Mouse (Mus musculus) right cerebral cortex, postnatal 14 days (tissue): ENCODE results near the gene Olfr49.
A peak's percentile ranks its signal among the peaks of the same experiment; 100 is the strongest.
"Not testable (repeated sequence)": the region's sequence is repeated elsewhere in the genome, so short reads cannot be mapped to it uniquely, and the experiment has no call there.

Experiments
- DNase-seq: peaks from one replicate; pipeline ENCODE4 v3.0.0; 2022

Gene Olfr49

DNA sequence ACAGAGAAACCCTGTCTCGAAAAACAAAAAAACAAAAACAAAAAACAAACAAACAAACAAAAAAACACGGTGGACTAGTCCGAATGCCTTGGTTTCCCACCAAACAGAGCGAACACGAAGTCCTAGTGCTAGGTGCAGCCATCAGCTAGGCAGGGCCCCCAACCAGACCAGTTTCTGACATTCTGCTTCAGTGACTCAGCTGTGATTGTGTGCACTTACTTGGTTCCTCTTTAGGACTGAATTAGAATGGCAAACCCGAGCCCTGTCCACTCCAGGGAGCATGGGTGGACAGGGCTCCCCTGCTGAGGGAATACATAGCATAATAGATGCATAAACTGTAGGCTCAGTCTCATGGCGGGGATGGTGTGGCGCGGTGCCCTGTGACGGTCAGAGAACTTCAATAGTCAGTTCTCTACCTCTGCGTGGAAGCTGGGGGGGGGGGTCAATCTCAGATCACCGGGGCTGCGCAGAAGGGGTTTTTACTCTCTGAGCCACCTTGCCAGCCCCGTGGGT is 54.0 kb downstream of the Olfr49 start:
- DNase-seq, result no peak

DNA sequence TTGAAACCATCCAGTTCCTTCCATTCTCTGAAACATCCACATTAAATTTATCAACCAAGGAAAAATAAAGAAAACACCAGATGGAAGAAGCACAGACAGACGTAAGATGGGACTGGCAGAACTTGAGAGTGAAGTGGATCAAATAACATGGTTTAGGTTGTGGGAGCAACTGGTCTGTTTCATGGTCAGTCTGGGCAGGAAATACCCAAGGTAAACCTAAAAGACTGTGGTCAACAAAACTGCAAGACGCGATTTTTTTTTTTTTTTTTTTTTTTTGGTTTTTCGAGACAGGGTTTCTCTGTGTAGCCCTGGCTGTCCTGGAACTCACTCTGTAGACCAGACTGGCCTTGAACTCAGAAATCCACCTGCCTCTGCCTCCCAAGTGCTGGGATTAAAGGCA is 54.9 kb downstream of the Olfr49 start:
- not testable (repeated sequence) for DNase-seq

DNA sequence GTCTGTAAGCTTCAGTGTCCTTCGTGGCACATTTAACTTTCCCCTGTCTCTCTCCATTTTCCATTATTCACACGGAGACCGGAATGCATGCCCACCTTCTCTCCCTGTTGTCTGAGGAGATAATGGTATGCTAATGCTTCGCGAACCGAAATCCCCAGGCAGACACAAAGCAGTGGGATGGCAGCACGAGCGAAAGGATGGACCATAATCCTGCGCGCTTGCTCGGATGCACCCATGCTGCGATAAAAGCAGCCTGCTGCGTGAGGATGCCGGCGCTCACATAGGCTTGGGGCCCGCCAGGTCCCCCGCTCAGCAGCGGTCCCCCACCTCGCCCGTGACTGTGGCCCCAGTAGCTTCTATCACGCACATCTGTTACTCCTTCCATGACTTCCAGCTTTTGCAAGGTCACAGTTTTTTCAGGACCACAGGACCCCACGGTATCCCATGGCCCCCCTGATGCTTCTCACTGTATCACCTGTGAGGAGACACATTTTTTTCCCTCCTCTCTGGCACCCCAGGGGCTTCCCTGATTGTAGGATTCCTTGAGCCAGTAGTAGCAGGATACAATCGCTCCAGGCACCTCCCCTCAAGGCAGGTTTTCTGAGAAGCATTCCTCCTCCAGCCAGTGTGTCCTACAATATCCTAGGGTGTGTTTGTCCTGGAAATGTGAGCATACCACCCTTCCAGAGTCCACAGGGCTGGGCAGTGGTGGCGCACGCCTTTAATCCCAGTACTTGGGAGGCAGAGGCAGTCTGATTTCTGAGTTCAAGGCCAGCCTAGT is 55.6 kb downstream of the Olfr49 start:
- peak; percentile 22 for DNase-seq

DNA sequence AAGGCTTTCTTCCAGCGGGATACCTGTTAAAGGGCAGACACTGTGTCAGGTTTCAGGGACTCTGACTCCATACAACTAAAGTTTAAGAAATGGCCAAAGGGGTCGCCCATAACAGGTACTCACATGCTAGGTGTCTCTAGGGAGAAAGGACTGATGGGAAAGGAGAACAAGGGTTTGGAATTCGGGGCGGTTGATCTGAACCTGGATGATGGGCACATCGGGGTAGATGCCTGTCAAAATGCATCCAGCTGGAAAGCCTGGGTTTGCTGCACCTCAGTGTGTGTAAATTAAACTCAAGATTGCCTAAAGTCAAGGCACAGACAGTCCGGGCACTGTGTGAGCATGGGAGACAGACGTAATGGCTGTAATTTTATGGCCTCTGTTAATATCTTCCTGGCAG is 56.2 kb downstream of the Olfr49 start:
- no peak for DNase-seq
